Mouse (Mus musculus) limb, embryonic 14.5 days (tissue): ENCODE results near the gene Htra1. TPM values are rescaled to one million over a fixed set of nuclear protein-coding genes. Genes with fewer than 3 reads are reported as not detected.

Experiments used
- ATAC-seq: fragments of 200-750 bp; cut with Nextera tagmentation; 2 replicates; pipeline ENCODE4 v1.8.0; 2017; ENCODE audit warnings: low read depth, moderate number of reproducible peaks, moderate TSS enrichment; ENCODE audit not compliant: low FRiP score
- DNase-seq: peaks from one replicate; pipeline ENCODE4 v3.0.0-alpha.2; 2015; ENCODE audit warnings: low spot score
- H3K27ac ChIP-seq: fragments of 300-500 bp; sonication (generic); replicated peaks from 2 replicates; pipeline ENCODE4 v1.5.1; 2014; ENCODE audit warnings: low read depth, mild to moderate bottlenecking, low read length, moderate library complexity, mixed read lengths
- H3K27me3 ChIP-seq: fragments of 300-500 bp; sonication (generic); 2 replicates; pipeline ENCODE4 v1.6.1; 2014; ENCODE audit warnings: low read length, mixed read lengths; ENCODE audit not compliant: control insufficient read depth, insufficient read depth
- H3K36me3 ChIP-seq: fragments of 300-500 bp; sonication (generic); 2 replicates; pipeline ENCODE4 v1.6.1; 2014; ENCODE audit warnings: mild to moderate bottlenecking, low read length, moderate library complexity, mixed read lengths; ENCODE audit not compliant: control insufficient read depth, insufficient read depth
- H3K4me1 ChIP-seq: fragments of 300-500 bp; sonication (generic); 2 replicates; pipeline ENCODE4 v1.6.1; 2014; ENCODE audit warnings: antibody characterized with exemption, low read length, mixed read lengths; ENCODE audit not compliant: control insufficient read depth, insufficient read depth
- H3K4me2 ChIP-seq: fragments of 300-500 bp; sonication (generic); replicated peaks from 2 replicates; pipeline ENCODE4 v1.6.1; 2014; ENCODE audit warnings: low read depth, mild to moderate bottlenecking, low read length, moderate library complexity; ENCODE audit not compliant: severe bottlenecking
- H3K4me3 ChIP-seq: fragments of 300-500 bp; sonication (generic); replicated peaks from 2 replicates; pipeline ENCODE4 v1.5.1; 2014; ENCODE audit warnings: low read length
- H3K9ac ChIP-seq: fragments of 300-500 bp; sonication (generic); 2 replicates; pipeline ENCODE4 v1.6.1; 2014; ENCODE audit warnings: mild to moderate bottlenecking, low read depth, low read length, moderate library complexity; ENCODE audit not compliant: severe bottlenecking
- H3K9me3 ChIP-seq: fragments of 300-500 bp; sonication (generic); 2 replicates; pipeline ENCODE4 v1.6.1; 2016; ENCODE audit warnings: low read length; ENCODE audit not compliant: control insufficient read depth
- POLR2A ChIP-seq: fragments of 200-500 bp; IDR thresholded peaks from 2 replicates; pipeline ENCODE4 v1.8.0; 2012; ENCODE audit warnings: inconsistent platforms, mild to moderate bottlenecking, moderate library complexity, borderline replicate concordance; ENCODE audit not compliant: insufficient read depth, insufficient read length; ENCODE audit errors: extremely low read depth
- WGBS: fragments of 180-500 bp; shearing (Covaris S2); extraction: QIAGEN DNeasy Blood & Tissue Kit; methylation state at CpG from one replicate; pipeline ENCODE4 v1.1.7; 2014; 5-methylcytosine and 5-hydroxymethylcytosine counted together
- polyA plus RNA-seq, 2 experiments: library from polyadenylated mRNA; depleted of rRNA in 1 of 2; stranded (reverse) in 1 of 2; unstranded in 1 of 2; fragments of >200 nt; fragmentation: Nextera tagmentation in 1 of 2; extraction: Ambion mirVana in 1 of 2; gene quantifications; 2 replicates each; pipeline versions ENCODE4 v1.2.1 to v1.2.3; 2012 to 2014

Gene Htra1
- polyA plus RNA-seq, 2 experiments: 124 to 233 TPM

- Histone ChIP-seq H3K36me3 (no peaks in the 10 kb centered on the region), H3K4me3 (no peak overlapping the region), H3K27ac (no peak overlapping the region), H3K9me3 (no peaks in the 10 kb centered on the region), H3K27me3 (no peaks in the 10 kb centered on the region), H3K4me2 (no peak overlapping the region), H3K4me1 (peaks cover 46% of the 10 kb centered on the region), H3K9ac (no peak overlapping the region)
- WGBS: 35% methylated on average over 5 of the region's 5 CpGs
- DNase-seq (peak; percentile 68), ATAC-seq (peak; percentile 68)
- no peak for TF ChIP-seq POLR2A
These were observed 42.0 kb downstream of the Htra1 start for GRCm38 (mm10) chr7:130977794-130978521.

GRCm38 (mm10) chr7:130978545-130978944 lies 42.6 kb downstream of the Htra1 start:
- DNase-seq: no peak
- H3K4me1 ChIP-seq: peaks cover 46% of the 10 kb centered on the region
- no peak for TF ChIP-seq POLR2A
- no peak overlapping the region for H3K4me3 ChIP-seq
- no peaks in the 10 kb centered on the region for H3K36me3 ChIP-seq
- H3K9me3 ChIP-seq: no peaks in the 10 kb centered on the region
- ATAC-seq: no peak
- H3K9ac ChIP-seq: no peak overlapping the region
- H3K27ac ChIP-seq: no peak overlapping the region
- no peak overlapping the region for H3K4me2 ChIP-seq
- 78% methylated on average over 1 of the region's 1 CpGs for WGBS
- no peaks in the 10 kb centered on the region for H3K27me3 ChIP-seq

- Histone ChIP-seq H3K36me3 (no peaks in the 10 kb centered on the region), H3K27me3 (no peaks in the 10 kb centered on the region), H3K4me2 (no peak overlapping the region), H3K4me1 (peaks cover 46% of the 10 kb centered on the region), H3K27ac (no peak overlapping the region), H3K4me3 (no peak overlapping the region), H3K9me3 (no peaks in the 10 kb centered on the region), H3K9ac (no peak overlapping the region)
- TF ChIP-seq POLR2A: no peak
- ATAC-seq (no peak), DNase-seq (no peak)
- WGBS: 88% methylated on average over 5 of the region's 5 CpGs
These were observed 44.2 kb downstream of the Htra1 start for GRCm38 (mm10) chr7:130980130-130980529.

- Histone ChIP-seq H3K4me2 (no peak overlapping the region), H3K9ac (no peak overlapping the region), H3K9me3 (no peaks in the 10 kb centered on the region), H3K4me1 (peaks cover 30% of the 10 kb centered on the region), H3K27ac (peak overlapping the region; percentile 40; the same call in 1 of the 2 replicates), H3K36me3 (no peaks in the 10 kb centered on the region), H3K27me3 (no peaks in the 10 kb centered on the region), H3K4me3 (no peak overlapping the region)
- TF ChIP-seq POLR2A: no peak
- WGBS: 28% methylated on average over 4 of the region's 4 CpGs
- peak; percentile 32 for ATAC-seq
- peak; percentile 27 for DNase-seq
These were observed 46.5 kb downstream of the Htra1 start for GRCm38 (mm10) chr7:130982371-130982770.

- Histone ChIP-seq H3K36me3 (no peaks in the 10 kb centered on the region), H3K4me3 (no peak overlapping the region), H3K9me3 (no peaks in the 10 kb centered on the region), H3K9ac (no peak overlapping the region), H3K27ac (no peak overlapping the region), H3K4me1 (peaks cover 30% of the 10 kb centered on the region), H3K4me2 (no peak overlapping the region), H3K27me3 (no peaks in the 10 kb centered on the region)
- no peak for ATAC-seq
- 63% methylated on average over 3 of the region's 3 CpGs for WGBS
- no peak for DNase-seq
- TF ChIP-seq POLR2A: no peak
These were observed 47.0 kb downstream of the Htra1 start for GRCm38 (mm10) chr7:130982881-130983280.

GRCm38 (mm10) chr7:130984294-130984693 lies 48.4 kb downstream of the Htra1 start:
- Histone ChIP-seq H3K4me1 (peaks cover 29% of the 10 kb centered on the region), H3K27me3 (no peaks in the 10 kb centered on the region), H3K4me2 (no peak overlapping the region), H3K27ac (no peak overlapping the region; the same call in 1 of the 2 replicates), H3K9ac (no peak overlapping the region), H3K9me3 (no peaks in the 10 kb centered on the region), H3K36me3 (no peaks in the 10 kb centered on the region), H3K4me3 (no peak overlapping the region)
- 59% methylated on average over 7 of the region's 7 CpGs for WGBS
- TF ChIP-seq POLR2A: no peak
- peak; percentile 71 for ATAC-seq
- peak; percentile 79 for DNase-seq
